17 mouse cellular contexts compared by ENCODE assay signal in the genomic region with DNA sequence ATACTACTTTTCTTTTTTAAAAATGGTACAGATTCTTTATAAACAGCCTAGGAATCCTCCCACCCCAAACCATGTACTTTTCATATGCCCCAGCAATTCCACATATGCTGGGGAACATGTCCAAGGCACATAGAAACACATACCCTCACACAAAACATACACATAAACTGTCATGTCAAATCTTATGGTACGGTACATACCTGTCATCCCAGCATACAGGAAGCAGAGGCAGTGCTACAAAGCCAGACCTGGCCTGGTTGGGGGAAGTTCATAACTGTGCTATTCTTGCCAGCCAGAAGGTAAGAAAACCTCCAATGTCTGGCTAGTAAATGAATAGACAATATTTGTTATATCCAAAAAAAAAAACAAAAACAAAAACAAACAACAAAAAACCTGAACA.
"Had no signal": no experiment of that assay in that cellular context is flagged by ENCODE, and none has a peak within 500 bp of the region (broad histone marks: within the 10 kb centered on the region; RNA-seq: fewer than 3 reads in every experiment).

No protein-coding gene starts in this region.

- H3K4me3 ChIP-seq: kidney, embryonic 15.5 days; left cerebral cortex, adult 2 months; liver, embryonic 13.5 days; stomach, embryonic 15.5 days had no signal

- H3K4me2 ChIP-seq: kidney, embryonic 15.5 days; liver, embryonic 13.5 days; midbrain, embryonic 11.5 days had no signal

- H3K27me3 ChIP-seq: kidney, embryonic 15.5 days; stomach, embryonic 15.5 days had no signal

- H3K36me3 ChIP-seq: kidney, embryonic 15.5 days; liver, embryonic 13.5 days; stomach, embryonic 15.5 days had no signal

- H3K9ac ChIP-seq: kidney, embryonic 15.5 days; liver, embryonic 13.5 days; stomach, embryonic 15.5 days had no signal

- H3K27ac ChIP-seq: kidney, embryonic 15.5 days; left cerebral cortex, adult 2 months; liver, embryonic 13.5 days had no signal

- H3K9me3 ChIP-seq: kidney, embryonic 15.5 days; liver, embryonic 13.5 days; stomach, embryonic 15.5 days had no signal

- DNase-seq: kidney, adult 11 months; kidney, adult 8-10 months; kidney, postnatal 10 days; kidney, postnatal 36 days; layer of hippocampus, postnatal 36 days; liver, embryonic 13.5 days; lung, adult 2 months; lung, postnatal 14 days; lung, postnatal 4 days; midbrain, embryonic 14.5 days; right cerebral cortex, adult 18-20 months; right cerebral cortex, postnatal 14 days; right cerebral cortex, postnatal 4 days had no signal
